Mouse (Mus musculus) ES-Bruce4 (cell line): ENCODE measurements around the gene Slc4a5. TPM values are rescaled to one million over a fixed set of nuclear protein-coding genes. Genes with fewer than 3 reads are reported as not detected.

ENCODE experiments used
- H3K27ac ChIP-seq: 2 replicates; pipeline ENCODE4 v1.5.1; 2012; ENCODE audit warnings: low read length, inconsistent platforms; ENCODE audit not compliant: insufficient read depth
- H3K27me3 ChIP-seq: 2 replicates; pipeline ENCODE4 v1.6.1; 2012; ENCODE audit warnings: mild to moderate bottlenecking, low read length, inconsistent platforms; ENCODE audit not compliant: control insufficient read depth, poor library complexity, insufficient read depth, severe bottlenecking
- H3K36me3 ChIP-seq: 2 replicates; pipeline ENCODE4 v1.6.1; 2012; ENCODE audit warnings: inconsistent platforms, mild to moderate bottlenecking, low read length, moderate library complexity; ENCODE audit not compliant: control insufficient read depth, poor library complexity, insufficient read depth, severe bottlenecking
- H3K4me1 ChIP-seq: one replicate; pipeline ENCODE4 v1.8.1; 2011; ENCODE audit warnings: low read length; ENCODE audit not compliant: control insufficient read depth, insufficient read depth
- H3K4me3 ChIP-seq: 2 replicates; pipeline ENCODE4 v1.5.1; 2011; ENCODE audit warnings: low read depth, mild to moderate bottlenecking, low read length
- H3K9ac ChIP-seq: 2 replicates; pipeline ENCODE4 v1.6.1; 2012; ENCODE audit warnings: low read depth, mild to moderate bottlenecking, inconsistent platforms; ENCODE audit not compliant: poor library complexity, severe bottlenecking
- H3K9me3 ChIP-seq: replicated peaks from 2 replicates; pipeline ENCODE4 v1.6.1; 2012; ENCODE audit warnings: mild to moderate bottlenecking, low read length, inconsistent platforms; ENCODE audit not compliant: control insufficient read depth, poor library complexity, insufficient read depth, severe bottlenecking
- CTCF ChIP-seq: IDR thresholded peaks from one replicate; pipeline ENCODE4 v1.8.1; 2011; ENCODE audit warnings: low read depth, low read length
- EP300 ChIP-seq: IDR thresholded peaks from 2 replicates; pipeline ENCODE4 v1.6.1; 2011; ENCODE audit warnings: low read depth, low read length; ENCODE audit not compliant: insufficient read depth
- POLR2A ChIP-seq: IDR thresholded peaks from one replicate; pipeline ENCODE4 v1.8.1; 2011; ENCODE audit warnings: low read length; ENCODE audit not compliant: insufficient read depth
- polyA plus RNA-seq: library from polyadenylated mRNA; stranded (reverse); fragments of >200 nt; gene quantifications from 2 replicates; pipeline ENCODE4 v1.2.4, GENCODE M21; 2011; ENCODE audit warnings: low read depth; ENCODE audit not compliant: missing spikeins, insufficient read depth, insufficient read length

Slc4a5 gene
- polyA plus RNA-seq, 1 experiment: 3.8 TPM

DNA sequence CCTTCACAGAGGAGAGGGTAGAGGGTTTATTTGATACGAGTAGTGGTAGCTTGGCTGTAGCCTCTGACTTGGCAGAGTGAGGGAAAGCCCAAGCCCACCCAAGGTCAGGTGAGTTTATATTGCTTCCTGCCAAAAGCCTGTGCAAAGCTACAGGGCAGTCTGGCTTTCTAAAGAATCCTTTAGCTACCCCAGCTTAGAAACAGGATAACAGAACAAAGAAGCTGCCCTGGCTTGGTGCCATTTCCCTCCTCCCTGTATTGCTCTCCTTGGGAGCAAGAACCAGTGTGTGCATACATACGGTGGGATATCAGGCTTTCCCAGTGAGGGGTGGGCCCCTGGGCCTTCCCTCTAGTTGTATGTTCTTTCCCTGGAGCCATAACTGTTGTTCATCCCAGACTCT lies 9.1 kb upstream of the Slc4a5 start:
- TF ChIP-seq CTCF (no peak), EP300 (no peak), POLR2A (no peak)
- no peaks in the 10 kb centered on the region for H3K36me3 ChIP-seq
- no peaks in the 10 kb centered on the region for H3K4me1 ChIP-seq
- no peak overlapping the region for H3K9ac ChIP-seq
- H3K27me3 ChIP-seq: no peaks in the 10 kb centered on the region
- no peak overlapping the region for H3K27ac ChIP-seq
- no peaks in the 10 kb centered on the region for H3K9me3 ChIP-seq
- H3K4me3 ChIP-seq: no peak overlapping the region

DNA sequence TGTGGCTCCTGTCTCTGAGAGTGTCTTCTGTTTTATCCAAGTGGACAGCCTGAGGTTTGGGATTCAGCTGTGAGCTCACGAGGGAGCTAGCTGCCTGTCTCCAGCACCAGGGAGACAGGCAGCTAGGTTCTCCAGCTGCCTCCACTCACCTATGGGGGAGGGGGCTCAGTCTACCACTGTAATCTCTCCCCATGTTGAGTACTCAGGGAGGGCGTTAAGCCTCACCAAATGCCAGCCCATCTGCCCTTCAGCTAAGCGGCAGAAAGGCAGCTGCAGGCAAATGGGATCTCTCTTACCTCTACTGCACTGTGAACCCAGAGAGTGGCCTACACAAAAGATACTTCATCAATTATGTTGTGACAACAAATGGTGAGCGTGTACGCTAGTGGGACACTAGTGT lies 8.1 kb upstream of the Slc4a5 start:
- no peaks in the 10 kb centered on the region for H3K27me3 ChIP-seq
- H3K4me1 ChIP-seq: no peaks in the 10 kb centered on the region
- no peaks in the 10 kb centered on the region for H3K9me3 ChIP-seq
- no peak for TF ChIP-seq EP300
- TF ChIP-seq POLR2A: no peak
- TF ChIP-seq CTCF: no peak
- H3K9ac ChIP-seq: no peak overlapping the region
- no peak overlapping the region for H3K27ac ChIP-seq
- no peak overlapping the region for H3K4me3 ChIP-seq
- no peaks in the 10 kb centered on the region for H3K36me3 ChIP-seq

DNA sequence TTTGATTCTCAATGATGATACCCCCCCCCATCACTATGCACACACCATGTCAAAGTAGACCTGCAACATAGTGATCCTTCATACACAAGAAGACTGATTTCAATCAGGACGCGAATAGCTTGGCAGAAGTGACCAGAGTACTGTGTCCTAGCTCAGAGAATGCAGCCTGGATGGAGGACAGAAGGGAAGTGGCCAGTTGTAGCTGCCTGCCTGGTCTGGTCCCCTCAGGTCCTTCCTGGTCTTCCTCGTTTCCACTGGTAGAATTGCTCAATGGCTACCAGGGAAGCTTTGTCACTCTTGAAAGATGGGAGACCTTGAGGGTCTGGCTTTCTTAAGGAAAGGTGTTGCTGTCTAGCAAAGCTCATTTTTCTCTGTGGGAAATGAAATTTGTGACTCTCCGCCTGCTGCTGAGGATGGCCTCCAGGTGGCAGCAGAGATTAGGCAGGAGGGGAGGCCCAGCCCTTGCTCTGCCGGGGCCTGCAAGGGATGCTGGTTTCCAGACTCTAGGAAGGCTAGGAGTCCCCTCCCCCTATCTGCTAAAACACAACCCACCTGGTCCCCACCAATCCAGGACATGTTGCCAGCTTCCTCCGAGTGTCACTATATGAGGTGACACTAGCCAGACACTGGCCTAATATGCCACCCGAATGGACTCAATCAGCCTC lies 4.5 kb upstream of the Slc4a5 start:
- no peaks in the 10 kb centered on the region for H3K4me1 ChIP-seq
- TF ChIP-seq CTCF (peak; percentile 88), EP300 (0 out of 2 replicates have a peak, but pooled peaks have one; percentile 39), POLR2A (no peak)
- H3K36me3 ChIP-seq: no peaks in the 10 kb centered on the region
- H3K9me3 ChIP-seq: no peaks in the 10 kb centered on the region
- H3K27ac ChIP-seq: no peak overlapping the region
- H3K4me3 ChIP-seq: no peak overlapping the region
- no peaks in the 10 kb centered on the region for H3K27me3 ChIP-seq
- no peak overlapping the region for H3K9ac ChIP-seq

GRCm38 (mm10) chr6:83231486-83231885 lies 11.9 kb downstream of the Slc4a5 start:
- H3K27ac ChIP-seq: no peak overlapping the region
- H3K9ac ChIP-seq: no peak overlapping the region
- no peaks in the 10 kb centered on the region for H3K27me3 ChIP-seq
- peaks cover 2% of the 10 kb centered on the region for H3K4me1 ChIP-seq
- H3K4me3 ChIP-seq: no peak overlapping the region
- no peaks in the 10 kb centered on the region for H3K36me3 ChIP-seq
- TF ChIP-seq CTCF (no peak), EP300 (no peak), POLR2A (no peak)
- H3K9me3 ChIP-seq: no peaks in the 10 kb centered on the region

DNA sequence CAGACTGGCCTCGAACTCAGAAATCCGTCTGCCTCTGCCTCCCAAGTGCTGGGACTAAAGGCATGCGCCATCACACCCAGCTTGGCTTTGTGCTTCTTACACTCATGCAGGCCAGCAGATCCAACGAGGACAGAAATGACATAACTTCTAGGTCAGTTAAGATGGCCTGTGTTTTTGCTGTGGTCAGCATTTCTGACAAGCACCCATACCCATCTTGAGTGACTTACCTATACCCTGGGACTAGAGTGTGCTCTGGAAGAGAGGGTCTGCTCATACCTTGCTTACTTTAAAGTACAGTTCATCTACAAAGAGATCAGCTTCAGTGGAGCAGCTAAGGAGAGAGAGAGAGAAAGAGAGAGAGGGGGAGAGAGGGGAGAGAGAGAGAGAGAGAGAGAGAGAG lies 13.7 kb downstream of the Slc4a5 start:
- Histone ChIP-seq H3K9ac (no peak overlapping the region), H3K9me3 (no peaks in the 10 kb centered on the region), H3K4me3 (no peak overlapping the region), H3K27ac (no peak overlapping the region), H3K4me1 (peaks cover 2% of the 10 kb centered on the region), H3K27me3 (no peaks in the 10 kb centered on the region), H3K36me3 (no peaks in the 10 kb centered on the region)
- TF ChIP-seq POLR2A (no peak), CTCF (no peak), EP300 (no peak)

DNA sequence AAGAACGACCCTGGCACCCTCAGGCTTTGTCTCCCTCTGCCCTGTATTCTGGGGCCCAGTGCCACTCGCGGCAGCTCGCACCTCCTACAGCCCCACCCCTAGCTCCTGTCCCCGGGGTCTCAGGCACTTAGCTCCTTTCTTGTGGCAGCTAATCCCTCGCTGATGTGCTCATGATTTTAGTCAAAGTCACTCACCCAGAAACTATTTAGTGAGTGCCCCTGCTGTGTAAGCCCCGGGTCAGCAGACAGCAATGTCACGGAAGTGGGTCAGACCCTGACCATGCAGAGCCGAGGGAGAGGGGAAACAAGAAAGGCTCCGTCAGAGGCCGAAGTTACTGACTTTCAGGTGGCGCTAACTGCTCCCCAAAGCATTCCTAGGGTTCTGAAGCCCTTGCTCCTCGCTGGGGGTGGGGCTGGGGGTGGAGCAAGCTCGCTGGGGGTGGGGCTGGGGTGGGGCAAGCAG lies 14.7 kb downstream of the Slc4a5 start:
- TF ChIP-seq POLR2A (no peak), EP300 (no peak), CTCF (no peak)
- H3K9ac ChIP-seq: no peak overlapping the region
- H3K4me3 ChIP-seq: peak overlapping the region; percentile 24
- no peaks in the 10 kb centered on the region for H3K9me3 ChIP-seq
- H3K36me3 ChIP-seq: no peaks in the 10 kb centered on the region
- peaks cover 2% of the 10 kb centered on the region for H3K4me1 ChIP-seq
- H3K27me3 ChIP-seq: no peaks in the 10 kb centered on the region
- H3K27ac ChIP-seq: no peak overlapping the region
